Mouse (Mus musculus) forebrain, embryonic 11.5 days (tissue): Measurements from ENCODE around the gene Heph. TPM values are rescaled to one million over a fixed set of nuclear protein-coding genes. Genes with fewer than 3 reads are reported as not detected.

ENCODE experiments used
- polyA plus RNA-seq: library from polyadenylated mRNA; unstranded; fragments of >200 nt; fragmentation: Nextera tagmentation; extraction: Ambion mirVana; gene quantifications from 2 replicates; pipeline ENCODE4 v1.2.1, GENCODE M21; 2014

Heph gene
- polyA plus RNA-seq, 1 experiment from 2014 or later: 12.3 TPM

Other genes starting within 250 kb of the Heph start
- gene Vsig4, start 161.9 kb upstream of the Heph start, polyA plus RNA-seq: not detected in 2 replicates
- gene Hsf3, start 935 bp downstream of the Heph start, polyA plus RNA-seq: 0.13 and 0.25 TPM in 2 replicates